Mouse (Mus musculus) mouse trophoblast stem cell (cell line): ENCODE measurements around the gene Hoxd10.

Experiments used
- in situ Hi-C, 2 experiments: fragments of 300-500 bp; cut with MseI, MboI; formaldehyde crosslinking; loops; 2 replicates in 1 of 2; 3 replicates in 1 of 2; pipeline ENCODE4 v1.15.1; 2025

The Hoxd10 gene

DNA sequence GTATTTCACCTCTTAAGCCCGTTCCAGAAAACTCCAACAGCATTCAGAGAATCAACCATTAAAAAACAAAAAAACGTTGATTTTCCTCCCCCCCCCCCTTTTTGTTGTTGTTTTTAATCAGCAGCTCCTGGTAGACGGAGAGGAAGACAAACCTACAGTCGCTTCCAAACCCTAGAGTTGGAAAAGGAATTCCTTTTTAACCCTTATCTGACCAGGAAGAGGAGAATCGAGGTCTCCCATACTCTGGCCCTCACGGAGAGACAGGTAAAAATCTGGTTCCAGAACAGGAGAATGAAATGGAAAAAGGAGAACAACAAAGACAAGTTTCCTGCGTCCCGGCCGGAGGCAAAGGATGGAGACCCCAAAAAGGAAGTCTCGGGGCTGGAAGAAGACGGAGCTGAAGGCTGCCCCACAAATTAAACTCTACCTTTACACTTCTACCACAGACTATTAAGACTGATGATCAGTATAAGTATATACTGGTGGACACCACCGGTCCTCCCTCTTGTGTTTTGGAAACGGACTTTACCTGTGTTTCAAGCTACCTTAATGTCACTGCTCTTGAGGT is 14.8 kb downstream of the Hoxd10 start:
- in situ Hi-C loops: loop anchor here (10.0 to 25.0 kb wide), 3 partner anchors 448 to 881 kb away; no protein-coding TSS in a partner anchor

DNA sequence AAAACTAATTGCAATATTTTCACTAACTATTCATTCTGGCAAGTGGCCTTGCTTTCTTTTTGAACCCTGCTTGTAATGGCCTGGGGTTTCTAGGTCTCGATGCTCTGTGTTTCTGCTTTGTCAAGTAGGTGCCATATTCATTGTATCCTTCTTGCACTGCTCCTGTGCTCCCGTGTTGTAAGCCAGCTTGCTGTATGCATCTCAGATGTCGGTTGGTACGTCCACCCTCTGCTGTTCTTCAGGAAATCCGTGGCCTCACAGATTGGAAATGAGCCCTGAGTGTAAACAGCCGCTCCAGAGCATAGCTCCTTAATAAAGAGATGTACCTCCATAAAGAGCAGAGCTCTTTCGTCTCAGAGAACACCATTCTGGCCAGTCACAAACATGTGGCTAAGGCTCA is 15.9 kb downstream of the Hoxd10 start:
- in situ Hi-C loops: loop anchor here (10.0 to 25.0 kb wide), 3 partner anchors 447 to 880 kb away; no protein-coding TSS in a partner anchor

DNA sequence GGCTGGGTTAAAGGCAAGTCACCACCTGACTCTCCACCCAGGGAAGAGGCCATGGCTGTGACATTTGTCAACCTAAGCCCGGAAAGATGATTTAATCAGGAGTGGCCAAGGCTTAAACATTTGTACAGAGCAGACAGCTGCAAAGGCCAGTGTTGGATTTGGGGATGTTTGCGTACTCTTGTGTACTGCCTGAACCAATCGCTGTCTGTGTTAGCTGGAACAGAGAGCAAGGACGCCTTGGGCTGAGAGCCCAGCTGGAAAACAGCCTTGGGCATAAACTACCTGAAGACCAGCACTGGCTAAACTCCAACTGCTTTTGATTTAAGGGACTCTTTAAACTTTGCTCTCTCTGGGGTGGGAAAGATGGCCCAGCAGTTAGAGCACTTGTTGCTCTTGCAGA is 17.0 kb downstream of the Hoxd10 start:
- in situ Hi-C loops: loop anchor here (10.0 to 25.0 kb wide), 3 partner anchors 446 to 879 kb away; no protein-coding TSS in a partner anchor

DNA sequence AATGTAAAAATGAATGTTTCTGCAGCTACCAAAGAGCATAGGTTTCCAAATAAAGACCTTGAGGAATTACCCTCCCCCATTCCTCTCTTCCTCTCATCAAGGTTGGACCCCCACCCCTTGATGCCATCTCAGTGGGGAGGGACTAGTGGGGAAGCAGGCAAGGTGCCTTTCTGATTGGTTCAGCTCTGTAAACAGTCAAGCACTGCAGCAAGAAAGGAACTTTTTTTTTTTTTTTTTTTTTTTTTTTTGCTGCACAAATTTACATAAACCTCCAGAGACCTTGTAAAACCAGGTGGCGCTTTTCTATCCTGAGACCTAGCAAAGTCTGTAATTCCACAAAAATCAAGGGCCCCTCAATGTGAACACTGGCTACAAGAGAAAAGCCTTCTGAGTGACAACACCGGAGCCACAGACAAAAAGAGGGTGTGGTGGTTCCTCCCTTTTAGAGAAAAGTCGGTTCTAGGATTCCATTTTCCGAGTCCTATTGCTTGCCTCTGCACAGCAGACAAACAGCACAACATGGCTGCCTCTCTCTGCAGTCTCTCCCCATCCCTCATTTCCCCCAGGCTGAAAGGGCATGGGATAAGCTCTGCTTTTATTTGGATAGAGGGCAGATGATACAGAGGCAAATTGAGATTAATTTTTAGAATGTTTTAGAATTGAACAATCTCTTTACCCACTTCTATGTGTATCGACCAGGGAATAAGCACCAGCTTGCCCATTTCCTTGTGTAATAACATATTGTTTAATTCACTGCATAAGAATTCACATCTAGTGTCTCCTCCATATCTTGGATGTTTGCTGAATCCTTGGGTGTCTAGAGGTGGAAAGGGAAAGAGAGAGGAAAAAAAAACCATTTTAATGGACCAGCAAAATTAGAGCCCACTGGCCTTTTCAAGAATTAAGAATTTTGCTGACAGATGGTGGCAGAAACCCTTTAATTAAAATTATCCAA is 18.0 kb downstream of the Hoxd10 start:
- in situ Hi-C loops: loop anchor here (5.0 to 25.0 kb wide), 4 partner anchors 433 to 878 kb away; no protein-coding TSS in a partner anchor

DNA sequence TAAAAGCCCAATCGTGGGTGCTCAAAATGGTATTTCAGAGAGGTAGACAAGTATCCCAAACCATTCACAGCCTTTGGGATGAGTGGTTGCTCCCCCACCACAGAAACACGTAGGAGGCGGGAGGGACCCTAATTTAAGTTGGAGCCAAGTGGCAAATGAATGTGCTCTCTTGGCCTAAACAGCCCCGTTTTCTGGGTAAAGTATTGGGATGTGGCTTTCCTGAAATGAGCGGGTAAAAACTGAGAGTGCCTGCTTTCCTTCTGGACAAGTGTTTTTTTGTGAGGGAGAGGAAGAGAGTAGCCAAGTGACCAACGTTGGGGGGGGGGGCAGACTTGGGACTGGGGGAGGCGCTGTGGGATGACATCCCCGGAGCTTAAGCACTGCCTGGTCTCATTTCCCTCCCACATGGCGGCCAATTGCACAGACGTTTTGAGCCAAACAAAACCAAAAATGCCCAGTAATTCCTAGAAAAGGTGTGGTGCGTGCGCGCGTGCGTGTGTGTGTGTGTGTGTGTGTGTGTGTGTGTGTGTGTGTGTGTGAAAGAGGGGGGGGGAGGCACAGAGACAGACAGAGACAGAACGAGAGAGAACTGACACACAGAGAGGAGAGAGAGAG is 19.3 kb downstream of the Hoxd10 start:
- in situ Hi-C loops: loop anchor here (5.0 to 25.0 kb wide), 3 partner anchors 431 to 876 kb away; no protein-coding TSS in a partner anchor

DNA sequence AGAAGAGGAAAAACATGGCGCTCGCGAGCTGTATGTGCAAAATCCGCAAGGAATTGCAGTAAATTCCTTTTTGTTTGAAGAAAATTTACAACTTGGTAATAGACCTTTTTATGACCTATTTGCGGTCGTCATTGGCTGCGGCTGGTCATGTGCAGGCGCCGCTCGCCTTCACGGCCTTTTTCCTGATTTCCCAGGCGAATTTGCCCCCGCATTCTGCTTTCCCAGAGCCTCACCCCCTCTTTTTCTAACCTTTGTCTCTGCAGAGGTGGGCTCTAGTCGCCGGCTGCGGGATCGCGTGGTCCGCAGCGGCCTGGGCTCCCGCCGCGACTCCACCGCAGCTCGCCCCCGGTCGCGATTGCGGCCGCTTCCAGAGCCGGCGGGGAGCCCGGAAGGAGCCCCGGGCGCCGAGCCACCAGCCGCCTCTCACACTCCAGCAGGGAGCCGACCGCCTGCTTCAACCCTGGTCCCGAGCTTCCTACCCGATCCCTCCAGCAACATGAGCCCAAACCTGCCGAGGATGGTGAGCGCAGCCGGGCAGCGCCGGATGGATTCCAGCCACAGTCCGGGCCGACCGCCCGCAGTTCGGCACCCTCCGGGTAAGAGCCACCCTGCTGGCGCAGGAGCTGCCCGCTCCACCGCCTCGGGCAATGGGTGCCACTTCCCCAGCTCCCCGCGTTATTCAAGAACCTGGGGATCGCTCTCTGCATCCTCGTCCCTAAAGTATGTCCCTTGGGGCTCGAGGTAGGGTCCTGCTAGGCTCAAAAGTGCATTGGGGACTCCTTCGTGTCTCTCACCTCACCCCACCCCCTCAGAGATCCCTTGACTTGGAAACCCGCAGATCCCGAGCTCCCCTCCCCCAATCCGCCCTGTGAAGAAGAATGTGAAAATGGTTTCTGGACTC is 20.2 kb downstream of the Hoxd10 start, which contains the start of the genes Hoxd3 and Hoxd4:
Gene Hoxd3 (plus strand): TSS at position 207 of the 901 bp plus-strand sequence.
Gene Hoxd4 (plus strand): TSS at position 209 of the 901 bp plus-strand sequence.
- in situ Hi-C loops: loop anchor here (5.0 to 25.0 kb wide), 3 partner anchors 430 to 875 kb away; no protein-coding TSS in a partner anchor

DNA sequence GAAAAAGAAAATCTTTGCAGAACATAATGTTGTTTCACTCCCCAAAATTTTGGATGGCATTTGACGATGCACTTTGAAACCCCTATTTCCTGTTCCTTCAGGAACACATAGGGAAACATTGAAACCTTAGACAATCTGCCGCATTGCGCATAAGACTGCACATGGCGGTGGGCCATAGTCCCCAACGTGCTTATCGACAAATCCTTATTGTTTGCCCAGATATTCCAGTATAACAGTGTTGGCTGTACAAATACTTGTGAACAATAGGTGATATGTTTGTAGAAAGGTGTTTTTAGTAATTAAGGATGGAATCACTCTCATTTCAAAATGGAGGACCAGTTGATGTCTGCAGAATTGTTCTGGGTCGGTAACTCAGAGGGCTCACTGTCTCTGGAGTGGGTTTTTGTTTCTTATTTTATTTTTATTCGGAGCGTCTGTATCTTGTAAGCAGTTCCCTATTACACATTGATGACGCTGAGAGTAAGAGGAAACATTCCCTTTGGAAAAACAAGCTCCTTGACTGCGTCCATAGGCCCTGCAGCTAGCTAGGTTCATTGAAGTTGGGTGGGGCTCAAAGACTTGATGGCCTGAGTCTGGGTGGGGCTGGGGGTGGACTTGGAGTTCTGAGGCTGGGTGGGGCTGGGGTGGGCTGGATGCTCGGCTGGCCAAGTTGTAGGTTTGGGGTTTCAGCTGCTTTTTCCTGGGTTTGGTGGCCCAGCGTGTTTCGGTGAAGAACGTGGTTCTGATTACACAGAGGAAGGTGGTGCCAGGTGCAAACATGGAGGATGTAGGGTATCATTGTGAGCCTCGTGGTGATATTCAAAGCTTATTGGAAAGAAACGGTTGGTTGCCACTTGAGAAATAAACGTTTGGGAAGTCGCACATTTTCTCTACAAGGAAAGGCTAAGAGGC is 21.8 kb downstream of the Hoxd10 start:
- in situ Hi-C loops: loop anchor here (5.0 to 25.0 kb wide), 3 partner anchors 429 to 874 kb away; no protein-coding TSS in a partner anchor

DNA sequence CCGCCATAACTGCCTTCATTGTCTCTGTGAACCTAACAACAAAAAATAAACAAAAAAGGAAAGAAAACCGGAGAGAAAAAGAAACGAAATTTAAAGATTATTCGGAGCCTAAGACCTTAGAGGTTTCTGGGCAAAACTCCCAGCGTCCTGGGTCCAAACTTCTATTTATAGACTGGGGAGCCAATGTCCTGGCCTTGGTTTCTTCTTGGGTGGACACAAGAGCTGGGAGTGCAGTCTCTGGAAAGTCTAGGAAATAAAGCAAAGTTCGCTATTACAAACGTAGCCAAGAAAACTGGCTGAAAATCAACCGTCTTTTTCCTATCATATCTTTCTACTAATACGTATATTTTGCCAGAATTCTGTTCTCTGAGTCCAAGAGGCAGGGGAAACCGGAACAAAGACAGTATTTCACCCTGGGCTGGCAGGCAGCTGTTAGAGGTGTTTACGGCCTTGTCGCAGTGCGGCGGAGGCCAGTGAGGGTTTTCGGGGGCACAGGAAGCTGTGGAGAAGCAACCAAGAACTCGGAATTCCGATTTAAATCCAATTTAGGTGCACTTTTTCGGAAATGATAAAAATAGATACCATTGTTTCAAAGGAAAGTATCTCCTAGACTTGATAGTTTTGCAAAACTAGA is 22.5 kb downstream of the Hoxd10 start:
- in situ Hi-C loops: loop anchor here (5.0 to 25.0 kb wide), 3 partner anchors 428 to 873 kb away; no protein-coding TSS in a partner anchor

DNA sequence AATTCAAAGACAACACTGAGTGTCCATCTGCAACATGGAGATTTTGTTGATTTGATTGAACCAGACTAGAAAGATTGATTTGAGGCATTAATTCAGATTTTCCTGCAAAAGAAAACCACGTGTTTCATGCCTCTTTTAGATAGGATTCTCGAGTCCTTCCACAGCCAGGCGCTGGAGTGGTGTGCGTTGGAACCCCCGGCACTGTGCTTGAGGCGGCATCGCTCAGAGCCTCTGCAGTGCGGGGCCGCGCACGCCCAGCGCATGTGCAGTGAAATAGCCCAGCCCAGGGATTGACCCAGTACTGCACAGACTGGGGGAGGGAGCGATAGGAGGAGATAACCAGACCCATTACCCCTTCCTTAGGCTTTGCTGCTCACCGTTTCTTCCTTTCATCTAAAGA is 23.2 kb downstream of the Hoxd10 start:
- in situ Hi-C loops: loop anchor here (5.0 to 25.0 kb wide), 5 partner anchors 342 to 872 kb away; no protein-coding TSS in a partner anchor

DNA sequence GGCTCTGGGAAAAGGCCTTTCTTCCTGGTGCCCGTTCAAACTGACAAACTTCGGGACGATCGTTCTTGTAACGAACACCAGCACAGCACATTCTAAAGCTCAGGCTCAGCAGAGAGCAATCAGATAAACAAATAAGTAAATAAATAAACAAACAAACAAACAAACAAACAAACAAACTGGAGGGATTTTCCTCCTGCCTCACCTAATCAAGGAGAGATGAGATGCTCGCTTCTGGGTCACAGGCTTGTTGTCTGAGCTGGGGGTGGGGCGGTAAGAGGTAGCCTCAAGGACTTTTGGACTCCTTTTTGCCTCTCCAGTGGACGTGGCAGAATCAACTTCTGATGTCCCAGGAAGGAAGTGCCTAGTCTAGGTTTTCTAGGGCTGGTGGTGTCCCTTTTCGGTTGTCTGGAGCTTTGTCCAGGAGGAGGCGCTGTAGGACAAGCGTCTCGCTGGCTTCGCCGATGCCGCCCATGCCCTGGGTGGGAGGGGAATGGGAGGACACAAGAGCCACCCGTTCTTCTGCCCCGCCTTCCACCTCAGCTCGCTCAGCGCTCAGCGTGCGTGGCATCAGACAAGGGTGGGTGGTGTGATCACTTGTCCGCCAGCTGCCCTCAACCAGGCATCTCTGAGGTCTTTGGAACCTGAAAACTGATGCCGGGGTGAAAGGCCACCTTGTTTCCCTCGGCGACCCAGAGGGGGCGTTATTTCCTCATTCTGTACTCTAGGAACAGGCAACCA is 23.9 kb downstream of the Hoxd10 start:
- in situ Hi-C loops: loop anchor here (5.0 to 25.0 kb wide), 4 partner anchors 342 to 872 kb away; no protein-coding TSS in a partner anchor

DNA sequence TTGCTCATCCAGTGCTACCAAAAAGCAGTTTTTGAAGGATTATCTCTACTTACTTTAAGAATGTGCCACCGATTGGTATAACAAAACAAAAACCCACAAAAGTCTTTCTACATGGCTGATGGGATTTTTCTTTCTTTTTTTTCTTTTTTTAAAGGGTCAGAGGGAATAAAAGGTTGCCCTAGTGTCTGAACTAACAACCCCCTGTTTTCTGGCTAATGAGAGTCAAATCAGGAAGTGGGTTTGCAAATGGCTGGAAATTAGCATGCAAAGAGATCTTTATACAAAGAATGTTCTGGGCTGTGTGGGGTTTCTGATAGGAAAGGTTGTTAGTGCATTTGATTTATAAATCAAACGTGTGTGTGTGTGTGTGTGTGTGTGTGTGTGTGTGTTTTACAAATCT is 28.7 kb downstream of the Hoxd10 start:
- in situ Hi-C loops: loop anchor here (5.0 to 25.0 kb wide), 4 partner anchors 242 to 867 kb away; no protein-coding TSS in a partner anchor

DNA sequence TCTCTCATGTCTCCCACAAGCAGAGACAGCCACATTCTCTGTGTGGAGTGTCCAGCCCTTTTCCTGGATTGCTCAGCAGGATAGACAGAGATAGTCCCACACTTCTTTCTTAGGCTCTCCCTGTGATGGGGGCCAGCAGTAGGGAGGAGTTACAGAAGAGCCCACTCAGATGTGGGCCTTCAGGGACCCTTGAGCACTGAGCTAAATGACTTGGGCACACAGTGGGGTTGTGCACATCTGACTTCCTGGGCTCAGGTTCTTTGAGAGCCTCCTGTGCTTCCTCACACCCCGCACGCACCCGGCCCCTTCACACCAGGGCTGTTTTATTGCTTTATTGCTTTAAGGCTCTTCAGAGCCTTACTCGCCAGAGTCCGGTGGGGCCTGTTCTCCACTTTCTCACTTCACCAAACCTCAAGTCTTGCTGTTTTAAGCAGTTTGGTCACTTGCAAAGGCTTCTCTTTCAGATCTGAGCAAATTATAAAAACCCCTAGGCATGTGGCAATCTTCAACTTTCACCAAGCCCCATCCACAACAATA is 29.3 kb downstream of the Hoxd10 start:
- in situ Hi-C loops: loop anchor here (5.0 to 25.0 kb wide), 4 partner anchors 241 to 866 kb away; no protein-coding TSS in a partner anchor

DNA sequence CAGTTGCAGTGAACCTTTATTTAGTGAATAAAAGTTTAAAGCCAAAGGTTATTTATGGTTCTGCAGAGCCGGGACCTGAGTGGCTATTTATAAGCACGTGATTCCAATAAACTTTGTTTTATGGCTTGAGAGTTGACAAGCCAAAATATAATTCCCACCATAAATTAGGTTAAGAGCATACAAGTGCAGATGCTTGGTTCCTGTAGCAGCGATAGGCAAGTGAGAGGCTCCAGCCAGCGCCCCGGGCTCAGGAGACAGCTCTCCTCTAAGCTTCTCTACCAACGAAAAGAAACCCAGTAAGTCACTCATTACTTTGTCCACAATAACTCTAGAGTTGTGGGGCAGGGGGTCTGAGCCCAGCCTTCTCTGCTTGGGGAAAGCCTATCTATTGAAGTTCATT is 30.2 kb downstream of the Hoxd10 start:
- in situ Hi-C loops: loop anchor here (5.0 to 25.0 kb wide), 4 partner anchors 240 to 865 kb away; no protein-coding TSS in a partner anchor

DNA sequence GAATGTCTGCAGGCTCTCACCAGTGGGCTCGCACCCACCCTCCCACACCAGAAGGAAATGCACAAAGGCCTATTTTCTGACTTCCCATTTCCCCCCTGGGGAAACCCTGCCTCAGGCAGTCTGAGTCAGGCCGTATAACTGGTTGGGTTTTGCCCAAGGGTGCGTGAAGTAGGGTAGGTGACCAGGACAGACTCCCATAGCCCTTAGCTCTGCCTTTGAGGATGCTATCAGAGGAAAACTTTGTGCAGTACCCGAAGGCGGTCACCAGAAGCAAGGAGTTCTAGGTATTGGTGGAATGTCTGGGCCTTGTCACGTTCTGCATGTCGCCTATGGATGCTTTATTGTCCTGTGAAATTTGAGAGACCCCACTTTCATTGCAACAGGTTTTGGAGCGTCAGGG is 31.2 kb downstream of the Hoxd10 start:
- in situ Hi-C loops: loop anchor here (5.0 to 25.0 kb wide), 4 partner anchors 239 to 864 kb away; no protein-coding TSS in a partner anchor

DNA sequence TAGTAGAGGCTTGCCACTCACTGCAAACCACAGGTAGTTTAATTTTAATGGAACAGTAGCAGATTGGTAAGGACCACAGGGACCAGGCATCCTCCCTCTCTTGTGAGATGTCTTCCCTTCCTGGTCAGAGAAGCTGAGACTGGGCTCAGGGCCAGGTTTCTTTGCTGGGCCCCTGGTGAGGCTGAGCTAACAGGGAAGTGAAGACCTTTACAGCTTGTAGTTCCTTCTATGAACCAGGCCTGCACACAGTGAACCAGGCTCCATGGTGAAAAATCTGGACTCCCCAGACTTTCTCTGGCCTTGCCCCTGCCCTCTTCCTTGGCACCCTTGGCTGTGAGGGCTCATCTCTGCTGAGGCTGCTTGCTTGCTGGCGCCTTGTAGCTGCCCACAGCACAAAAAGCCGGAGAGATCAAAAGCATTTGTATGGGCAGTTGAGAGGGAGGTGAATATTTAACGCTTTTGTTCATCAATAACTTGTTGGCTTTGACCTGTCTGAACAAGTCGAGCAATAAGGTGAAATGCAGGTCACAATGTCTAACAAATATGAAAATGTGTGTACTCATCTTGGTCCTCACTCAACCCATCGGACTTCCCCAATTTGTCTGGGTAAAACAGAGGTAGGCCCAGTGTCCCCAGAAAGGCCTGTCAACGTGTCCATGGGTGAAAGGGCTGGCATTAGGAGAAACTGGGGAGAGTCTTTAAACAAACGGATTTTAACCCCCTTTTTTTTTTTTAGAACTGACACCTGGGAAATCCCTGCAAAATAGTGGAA is 32.7 kb downstream of the Hoxd10 start:
- in situ Hi-C loops: loop anchor here (5.0 to 25.0 kb wide), 4 partner anchors 238 to 863 kb away; no protein-coding TSS in a partner anchor

DNA sequence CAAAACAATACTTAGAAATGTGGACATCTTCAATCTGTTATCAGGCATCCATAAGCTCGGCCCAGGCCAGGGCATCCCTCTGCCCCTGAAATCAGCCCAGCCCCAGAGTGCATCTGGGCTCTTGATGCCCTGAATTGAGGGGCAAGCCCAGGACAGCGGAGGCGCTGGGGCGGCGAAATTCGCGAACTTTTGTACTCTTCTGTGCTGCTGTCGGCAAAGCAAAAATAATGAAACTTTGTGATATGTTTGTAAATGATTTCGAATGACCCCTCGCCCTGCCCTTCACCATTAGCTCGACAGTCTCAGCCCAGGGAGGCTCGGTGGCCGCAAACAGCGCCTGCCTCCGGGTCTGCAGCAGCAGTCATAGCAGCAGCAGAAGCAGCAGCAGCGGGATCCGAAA is 33.4 kb downstream of the Hoxd10 start:
- in situ Hi-C loops: loop anchor here in 1 of 2 experiments (10.0 kb wide), 1 partner anchor 240 kb away; no protein-coding TSS in a partner anchor
